Mouse (Mus musculus) CD4-positive, CD25-positive, alpha-beta regulatory T cell, adult 4 months (primary cell): Measurements from ENCODE around the gene Zfp866. TPM values are rescaled to one million over a fixed set of nuclear protein-coding genes. Genes with fewer than 3 reads are reported as not detected.

Source experiments
- ATAC-seq: one replicate; pipeline ENCODE4 v1.8.0; 2017
- polyA plus RNA-seq, 2 experiments: library from polyadenylated mRNA; unstranded; fragments of 100-300 nt; shearing (Covaris generic); gene quantifications; one replicate each; pipeline ENCODE4 v1.2.1; 2017

Zfp866 gene
- polyA plus RNA-seq, 2 experiments from 2014 or later, result 16.4 to 23.9 TPM

GRCm38 (mm10) chr8:69716403-69717231 lies 74.4 kb downstream of the Zfp866 start:
- peak; percentile 94 for ATAC-seq

DNA sequence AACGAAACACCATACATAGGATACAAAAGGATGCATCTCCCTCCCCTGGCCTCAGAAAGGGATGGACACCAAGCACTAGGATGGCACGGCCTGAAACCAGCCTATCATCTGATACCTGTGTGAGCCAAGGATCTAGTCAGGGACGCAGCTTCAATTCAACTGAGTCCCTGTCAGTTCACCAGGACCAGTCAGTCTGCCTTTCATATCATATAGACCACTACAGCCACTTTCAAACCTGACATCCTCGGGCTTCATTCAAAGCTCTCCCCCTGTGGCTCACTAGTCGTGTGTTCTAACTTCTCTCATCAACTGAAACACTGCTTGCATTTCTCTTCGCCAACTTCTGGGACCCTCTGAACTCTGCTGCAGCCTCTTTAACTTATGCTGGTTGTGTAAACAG lies 75.6 kb downstream of the Zfp866 start:
- no peak for ATAC-seq

- no peak for ATAC-seq
Observed at GRCm38 (mm10) chr8:69713516-69713915, 77.5 kb downstream of the Zfp866 start.

Other genes starting within 250 kb of the Zfp866 start
- 10 to 100 TPM; 34.9 to 47.5 TPM for gene Zfp868, start 165.6 kb downstream of the Zfp866 start, polyA plus RNA-seq
- under 1 TPM; 0.89 to 0.95 TPM for gene Zfp964, start 136.7 kb downstream of the Zfp866 start, polyA plus RNA-seq
- 10 to 100 TPM; 49.1 to 73.3 TPM for gene Zfp869, start 80.5 kb downstream of the Zfp866 start, polyA plus RNA-seq
- gene Zfp963, start 41.2 kb downstream of the Zfp866 start, polyA plus RNA-seq, result 1 to 10 TPM; 6.8 to 8.1 TPM
- 1 to 10 TPM; 2.1 to 3.2 TPM for gene Gm20422, start 16.3 kb downstream of the Zfp866 start, polyA plus RNA-seq
- gene Atp13a1, start within 50 bp of the Zfp866 start, polyA plus RNA-seq, result 10 to 100 TPM; 20.4 to 28.0 TPM
- 100 to 1,000 TPM in 1 of 2 experiments, 10 to 100 TPM in 1; 71.9 to 150 TPM for gene Gmip, start 17.5 kb upstream of the Zfp866 start, polyA plus RNA-seq
- under 1 TPM; 0.74 to 0.75 TPM for gene Lpar2, start 31.3 kb upstream of the Zfp866 start, polyA plus RNA-seq
- gene Pbx4, start 41.3 kb upstream of the Zfp866 start, polyA plus RNA-seq, result 10 to 100 TPM; 10.2 to 17.1 TPM
- gene Cilp2, start 96.5 kb upstream of the Zfp866 start, polyA plus RNA-seq, result not detected
- under 1 TPM in 1 of 2 experiments, not detected in 1; 0.24 TPM for gene Tssk6, start 111.0 kb upstream of the Zfp866 start, polyA plus RNA-seq
- 100 to 1,000 TPM; 184 to 253 TPM for gene Ndufa13, start 111.4 kb upstream of the Zfp866 start, polyA plus RNA-seq
- 1 to 10 TPM in 1 of 2 experiments, under 1 TPM in 1; 0.91 to 1.6 TPM for gene Yjefn3, start 111.5 kb upstream of the Zfp866 start, polyA plus RNA-seq
- 10 to 100 TPM; 17.4 to 21.6 TPM for gene Gatad2a, start 205.2 kb upstream of the Zfp866 start, polyA plus RNA-seq